Mouse (Mus musculus): Measurements from ENCODE around the gene Mepe.
A peak's percentile ranks its signal among the peaks of the same experiment; 100 is the strongest.

- no peak for TF ChIP-seq POLR2A (IDR thresholded peaks at IDR 0.05; ENCODE audit: extremely low read depth, insufficient read depth, low read length)
- peak; percentile 62 for TF ChIP-seq CTCF (IDR thresholded peaks at IDR 0.05; ENCODE audit: low read depth, low read length)
Observed at GRCm38 (mm10) chr5:104344526-104345240, 19.6 kb downstream of the Mepe start.
